Mouse (Mus musculus): Measurements from ENCODE around the gene Cdyl2.

- TF ChIP-seq MXI1 (IDR thresholded peaks at IDR 0.05; ENCODE audit: low read depth, low read length) (no peak), EP300 (IDR thresholded peaks at IDR 0.05; ENCODE audit: low read depth in 1 of 2, low read length in 2 of 2) (no peak), HCFC1 (IDR thresholded peaks at IDR 0.05; ENCODE audit: low read depth, low read length) (no peak), CTCF (IDR thresholded peaks at IDR 0.05 in 2 of 3, conservative IDR thresholded peaks at IDR 0.05 in 1 of 3; ENCODE audit: control insufficient read depth in 1 of 3, insufficient read depth in 1 of 3, low read depth in 2 of 3, low read length in 3 of 3, poor library complexity in 1 of 3, severe bottlenecking in 1 of 3) (no peak; a peak in 1 of 6 replicates), POLR2A (IDR thresholded peaks at IDR 0.05; ENCODE audit: control insufficient read depth in 1 of 2, insufficient read depth in 1 of 2, low read depth in 1 of 2, low read length in 2 of 2, poor library complexity in 1 of 2) (no peak), POLR2AphosphoS5 (IDR thresholded peaks at IDR 0.05; ENCODE audit: borderline replicate concordance, low read depth, low read length) (no peak), CHD2 (IDR thresholded peaks at IDR 0.05; ENCODE audit: low read length) (no peak), GABPA (IDR thresholded peaks at IDR 0.05; ENCODE audit: low read depth, low read length) (no peak), MAX (IDR thresholded peaks at IDR 0.05; ENCODE audit: low read length) (no peak), ZNF384 (IDR thresholded peaks at IDR 0.05; ENCODE audit: low read depth, low read length) (no peak)
Measured at GRCm38 (mm10) chr8:116671543-116671942, 61.2 kb downstream of the Cdyl2 start.

All from MEL (cell line).